16 mouse cellular contexts compared by ENCODE assay signal in genomic region chr5:117691271-117691670, GRCm38 (mm10).
DNase-seq lines count a peak whose midpoint lies in the region; ATAC-seq lines count a peak whose summit lies in the region.
"Had no signal": no experiment of that assay in that cellular context is flagged by ENCODE, and none has a peak within 500 bp of the region (broad histone marks: within the 10 kb centered on the region; RNA-seq: fewer than 3 reads in every experiment).

No protein-coding gene starts in this region.

- no peak for ATAC-seq in erythroid progenitor cell, adult 5-6 weeks (replicated peaks; ENCODE audit: low FRiP score, poor library complexity, severe bottlenecking)
- ATAC-seq: forebrain, embryonic 13.5 days; inflammation-experienced regulatory T-cells, adult 6 months had no signal

- DNase-seq in layer of hippocampus, adult 9-10 months (ENCODE audit: low spot score), result peak; percentile 25
- DNase-seq in layer of hippocampus, postnatal 10 days (ENCODE audit: low spot score in 2 of 2), result no peak
- peak; percentile 80 to 83 for DNase-seq in frontal cortex, adult 2 months (ENCODE audit: extremely low spot score in 1 of 2, low spot score in 1 of 2)
- peak; percentile 69 to 78 for DNase-seq in frontal cortex, postnatal 36 days (ENCODE audit: low spot score in 2 of 2)
- peak; percentile 23 for DNase-seq in right cerebral cortex, postnatal 14 days
- DNase-seq in cerebellum, adult 18-20 months, result no peak
- DNase-seq: cerebellum, postnatal 14 days; embryo, embryonic 11 days; heart, adult 2 months; kidney, adult 8-10 months; liver; lung, adult 18-20 months; lung, postnatal 36 days had no signal

Comparison
In these comparisons a context has a peak if more than half of its experiments do, and no peak if none do; other contexts are left out.
1. DNase-seq: peak in layer of hippocampus, adult 9-10 months (single experiment), frontal cortex, adult 2 months (2 of 2), frontal cortex, postnatal 36 days (2 of 2) and right cerebral cortex, postnatal 14 days (single experiment); none in layer of hippocampus, postnatal 10 days (0 of 2) and cerebellum, adult 18-20 months (0 of 2).